Mouse (Mus musculus): ENCODE results near the gene Kcnk10.

Kcnk10 gene

DNA sequence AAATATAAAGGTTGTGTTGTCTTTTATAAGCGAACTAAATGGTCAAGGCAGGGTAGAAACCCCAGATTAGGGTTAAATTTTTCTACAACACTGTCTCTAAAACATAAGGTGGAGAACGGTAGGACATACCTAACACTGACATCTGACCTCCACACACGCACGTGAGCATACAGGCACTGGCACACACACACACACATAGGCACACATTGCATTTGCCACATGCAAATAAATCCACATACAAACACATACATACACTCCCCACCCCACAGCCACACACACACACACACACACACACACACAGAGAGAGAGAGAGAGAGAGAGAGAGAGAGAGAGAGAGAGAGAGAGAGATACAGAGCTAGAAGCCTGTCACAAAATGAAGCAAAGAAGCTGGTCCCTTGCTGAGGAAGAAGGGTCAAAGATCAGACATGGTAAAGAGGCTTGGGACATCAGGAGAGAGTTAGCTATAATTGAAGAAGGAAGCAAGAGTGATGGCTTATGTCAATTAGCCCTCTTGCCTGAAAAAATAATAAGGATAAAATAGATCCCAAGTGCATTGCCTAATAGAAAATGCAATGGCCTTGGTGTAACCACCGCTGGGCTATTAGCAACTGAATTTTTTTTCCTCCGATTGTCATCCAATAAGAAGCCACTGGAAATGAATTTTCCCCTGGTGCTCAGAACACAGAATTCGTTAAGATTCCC is 58.1 kb downstream of the Kcnk10 start:
- no peak for DNase-seq (ENCODE audit: low spot score)

DNA sequence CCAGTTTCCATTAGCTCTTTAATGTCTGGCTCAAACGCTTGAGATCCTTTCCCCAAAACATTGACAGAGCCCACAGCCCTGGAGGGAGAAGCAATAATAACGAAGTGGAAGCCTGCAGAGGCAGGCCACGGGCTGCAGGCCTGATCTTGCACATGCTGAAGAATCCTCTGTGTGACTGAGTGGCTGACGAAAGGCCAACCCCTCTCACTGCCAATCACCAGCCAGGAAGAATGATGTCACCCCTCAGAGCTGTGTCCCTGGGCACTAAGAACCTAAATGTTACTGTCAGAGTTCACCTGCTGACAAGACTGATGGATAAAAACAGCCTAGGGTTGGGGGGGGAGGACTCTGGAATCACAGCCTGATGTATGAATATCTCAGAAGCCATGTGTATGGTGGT is 72.5 kb downstream of the Kcnk10 start:
- DNase-seq (ENCODE audit: low spot score): no peak

DNA sequence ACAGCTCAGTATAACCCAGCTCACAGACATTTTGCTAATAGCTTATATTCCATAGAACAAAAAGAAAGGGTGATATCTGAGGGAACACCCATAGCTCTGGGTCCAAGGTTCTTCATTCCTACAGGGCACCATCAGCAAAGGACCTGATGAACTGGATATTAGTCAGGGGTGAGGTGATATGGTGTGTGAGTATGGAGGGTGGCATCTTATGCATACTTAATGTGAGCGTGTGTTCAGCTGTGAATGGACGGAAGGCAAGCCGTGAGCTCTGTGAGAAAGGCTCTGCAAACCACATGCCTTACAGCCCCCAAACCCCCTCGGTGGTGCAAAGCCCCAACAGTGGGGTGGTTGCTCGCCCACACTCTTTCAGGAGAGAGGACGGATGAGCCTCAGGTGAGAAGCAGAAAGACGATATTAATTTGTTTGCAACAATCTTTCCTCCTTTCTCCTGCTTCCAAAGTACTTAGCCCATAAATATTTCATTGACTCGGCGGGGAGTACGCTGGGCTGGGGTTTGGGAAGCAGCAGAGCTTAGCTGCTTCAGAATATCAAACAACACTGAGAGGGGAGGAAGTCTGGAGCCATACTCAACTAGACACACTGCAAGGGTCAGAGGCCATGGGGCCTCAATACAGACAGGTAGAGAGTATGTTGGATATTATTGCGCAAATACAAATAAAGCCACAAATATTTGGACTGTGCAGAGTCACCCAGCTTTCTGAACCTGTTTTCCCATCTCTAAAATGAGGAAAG is 76.4 kb downstream of the Kcnk10 start:
- DNase-seq (ENCODE audit: low spot score): no peak

DNA sequence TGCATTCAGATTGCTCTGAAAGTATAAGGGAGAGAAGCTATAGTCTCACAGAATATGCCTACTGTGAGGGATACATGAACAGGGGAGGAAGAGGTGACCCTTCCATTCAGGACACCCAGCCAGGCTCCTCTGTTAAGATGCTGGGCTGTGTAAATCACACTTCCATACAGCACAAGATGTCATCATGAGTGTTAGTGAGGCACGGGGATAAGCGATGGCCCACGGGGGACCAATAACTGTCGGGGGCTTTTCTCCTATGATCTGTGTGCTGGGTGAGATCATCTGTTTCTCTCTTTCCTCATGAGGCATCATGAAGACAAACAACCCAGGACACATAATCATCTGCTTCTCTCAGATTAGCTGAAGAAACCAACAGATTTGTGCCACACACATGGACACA is 77.1 kb downstream of the Kcnk10 start:
- DNase-seq (ENCODE audit: low spot score): no peak

DNA sequence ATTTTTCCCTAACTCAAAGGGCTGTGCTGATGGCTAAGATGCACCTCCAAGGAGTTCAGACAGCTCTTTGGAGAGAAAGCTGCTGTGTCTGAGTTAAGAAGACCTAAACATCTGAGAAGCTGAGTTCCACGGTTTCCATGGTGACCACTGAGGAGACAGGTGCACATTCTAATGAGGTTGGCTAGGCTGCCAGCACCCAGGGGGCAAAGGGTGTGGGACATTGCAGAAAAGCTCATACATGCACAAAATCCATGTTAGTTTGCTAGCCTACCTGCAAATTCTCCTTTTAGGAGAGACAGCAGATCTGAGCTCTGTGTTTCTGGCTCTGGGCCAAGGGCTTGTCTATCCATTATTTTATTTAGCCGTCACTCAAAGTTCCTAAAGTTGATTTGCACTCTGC is 96.7 kb downstream of the Kcnk10 start:
- no peak for DNase-seq (ENCODE audit: low spot score)

DNA sequence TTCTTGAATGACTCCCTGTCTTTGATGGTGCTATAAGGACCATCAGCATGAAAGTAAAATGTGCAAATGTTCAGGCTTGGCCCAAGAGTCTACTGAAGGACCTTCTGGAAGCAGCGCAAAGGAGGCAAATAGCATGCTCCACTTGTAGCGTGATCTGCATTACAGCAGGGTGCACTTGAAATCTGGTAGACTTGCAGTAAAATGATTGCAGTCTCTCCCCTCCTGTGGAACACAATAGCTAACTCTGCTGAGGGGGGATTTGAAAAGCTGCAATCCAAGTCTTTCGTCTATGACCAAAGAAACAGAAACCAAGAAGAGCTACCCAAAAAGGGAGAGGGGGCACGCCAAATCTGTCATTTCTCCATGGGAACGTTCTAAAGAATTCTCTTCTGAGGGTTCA is 97.1 kb downstream of the Kcnk10 start:
- no peak for DNase-seq (ENCODE audit: low spot score)

DNA sequence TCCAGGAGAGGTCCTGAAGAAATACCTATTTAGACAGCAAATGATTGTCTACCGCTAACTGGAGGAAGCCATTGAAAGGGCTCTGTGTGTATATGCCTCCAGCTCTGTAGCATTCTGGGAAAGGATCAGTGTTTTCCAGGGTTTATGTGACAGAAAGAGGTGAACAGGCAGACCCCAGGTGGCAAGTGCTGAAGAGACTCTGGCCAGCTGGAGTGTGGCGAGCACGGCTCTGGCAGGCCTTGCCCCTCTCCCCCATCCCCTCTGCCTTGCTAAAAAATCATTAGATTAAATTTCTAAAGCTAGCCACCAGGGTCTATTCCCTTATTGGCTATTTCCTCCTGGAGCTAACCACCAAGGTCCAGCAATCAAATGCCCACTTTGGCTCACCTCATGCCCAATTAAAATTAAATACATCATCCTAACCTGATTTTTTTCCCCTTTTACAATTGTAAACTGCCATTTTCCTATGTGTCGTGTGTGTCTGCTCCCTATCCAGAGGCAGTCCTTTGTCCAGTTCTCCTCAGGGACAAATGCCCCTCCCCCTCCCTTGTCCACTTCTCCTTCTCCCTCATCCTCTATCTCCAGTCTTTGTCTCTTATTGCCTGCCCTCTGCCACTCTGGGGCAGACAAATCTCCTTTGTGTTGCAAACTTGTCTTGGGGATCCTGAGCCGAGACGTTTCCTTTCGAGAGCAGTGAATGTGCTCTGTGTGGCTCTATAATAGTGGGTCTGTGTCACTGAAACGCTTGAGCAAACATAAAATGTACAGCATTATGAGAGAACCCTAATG is 100.2 kb downstream of the Kcnk10 start:
- DNase-seq (ENCODE audit: low spot score): no peak

DNA sequence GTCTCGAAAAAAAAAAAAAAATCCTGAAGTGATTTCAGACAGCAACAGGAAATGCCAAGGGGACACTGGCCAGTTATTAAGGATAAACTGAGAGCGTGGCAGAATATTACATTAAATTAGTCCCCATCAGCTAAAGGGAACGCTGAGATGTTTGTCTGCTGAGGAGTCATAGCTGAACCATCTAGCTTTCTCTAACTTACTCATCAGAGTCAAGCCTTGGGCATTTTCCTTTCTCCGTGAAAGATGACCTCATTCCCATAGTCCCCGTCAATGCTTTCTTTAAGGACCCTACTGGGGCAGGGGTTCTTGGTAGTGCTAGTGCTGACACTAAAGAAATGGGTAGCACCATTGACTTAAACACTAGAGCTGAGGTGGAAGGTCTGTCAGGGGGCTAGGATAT is 106.9 kb downstream of the Kcnk10 start:
- no peak for DNase-seq (ENCODE audit: low spot score)

DNA sequence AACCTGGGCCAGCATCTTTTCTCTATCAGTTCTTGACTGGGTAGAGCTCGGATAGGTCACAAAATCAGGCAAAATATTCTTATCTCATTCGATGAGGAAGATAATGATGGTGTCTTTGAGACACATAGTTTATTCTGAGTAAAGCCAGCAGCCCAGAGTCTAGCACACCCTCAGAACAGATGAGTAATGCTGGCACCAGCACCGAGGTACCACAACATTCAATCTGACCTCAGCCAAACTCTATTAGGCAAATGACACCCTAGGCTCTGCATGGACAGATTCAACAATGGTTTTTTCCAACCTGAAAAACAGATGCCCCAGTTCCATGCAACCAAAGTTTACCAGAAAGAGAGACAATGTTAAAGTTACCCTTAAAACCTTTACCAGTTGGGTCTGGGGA is 108.0 kb downstream of the Kcnk10 start:
- DNase-seq (ENCODE audit: low spot score): no peak

DNA sequence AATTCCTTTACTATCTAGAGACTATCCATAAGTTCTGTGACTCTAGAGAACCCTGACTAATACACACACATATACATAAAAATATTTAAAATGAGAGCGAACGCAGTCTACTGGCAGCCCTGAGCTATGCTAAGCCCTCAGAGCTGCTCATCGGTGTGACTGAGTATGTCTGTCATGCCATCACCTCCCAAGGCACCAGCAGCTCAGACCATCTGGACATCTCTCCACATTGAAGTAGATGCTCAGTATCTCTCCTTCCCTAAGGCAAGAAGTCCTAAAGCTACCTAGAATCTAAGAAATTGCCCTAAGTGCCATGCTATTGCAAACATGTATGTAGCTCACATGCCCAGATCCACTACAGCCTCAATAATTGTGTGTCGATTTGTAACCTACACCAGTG is 110.3 kb downstream of the Kcnk10 start:
- no peak for DNase-seq (ENCODE audit: low spot score)

DNA sequence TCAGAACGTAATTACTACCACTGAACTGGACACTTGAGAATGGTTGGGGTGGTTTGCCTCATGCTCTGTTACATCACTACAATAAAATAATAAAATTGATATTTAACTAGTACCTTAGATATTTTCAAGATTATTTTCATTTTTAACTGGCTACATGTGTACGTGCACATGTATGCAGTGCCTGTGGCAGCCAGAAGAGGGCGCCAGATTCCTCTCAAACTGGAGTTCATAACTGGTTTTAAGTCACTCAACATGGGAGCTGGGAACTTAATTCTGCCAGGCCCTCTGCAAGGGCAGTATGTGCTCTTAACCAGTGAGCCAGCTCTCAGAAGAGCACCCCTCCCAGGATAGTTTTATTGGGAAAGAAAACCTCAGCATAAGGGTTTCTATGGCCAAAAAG is 118.2 kb downstream of the Kcnk10 start:
- DNase-seq (ENCODE audit: low spot score): no peak

DNA sequence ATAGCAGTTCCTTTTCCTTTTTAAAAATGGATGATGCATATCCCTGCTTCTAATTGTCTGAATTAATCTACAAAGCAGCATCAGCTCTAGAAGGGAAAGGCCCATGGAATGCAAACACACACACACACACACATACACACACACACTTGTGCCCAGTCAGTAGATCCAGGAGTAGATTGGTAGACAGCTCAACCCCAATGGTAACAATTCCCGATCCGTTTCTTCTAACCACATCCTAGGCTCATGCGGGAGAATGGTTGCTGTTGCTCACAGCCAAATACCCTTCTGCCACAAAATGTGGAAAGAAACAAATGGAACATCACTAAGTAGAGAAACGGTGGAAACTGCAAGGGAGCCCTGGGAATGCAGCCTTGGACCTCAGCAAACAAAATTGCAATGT is 119.2 kb downstream of the Kcnk10 start:
- no peak for DNase-seq (ENCODE audit: low spot score)

DNA sequence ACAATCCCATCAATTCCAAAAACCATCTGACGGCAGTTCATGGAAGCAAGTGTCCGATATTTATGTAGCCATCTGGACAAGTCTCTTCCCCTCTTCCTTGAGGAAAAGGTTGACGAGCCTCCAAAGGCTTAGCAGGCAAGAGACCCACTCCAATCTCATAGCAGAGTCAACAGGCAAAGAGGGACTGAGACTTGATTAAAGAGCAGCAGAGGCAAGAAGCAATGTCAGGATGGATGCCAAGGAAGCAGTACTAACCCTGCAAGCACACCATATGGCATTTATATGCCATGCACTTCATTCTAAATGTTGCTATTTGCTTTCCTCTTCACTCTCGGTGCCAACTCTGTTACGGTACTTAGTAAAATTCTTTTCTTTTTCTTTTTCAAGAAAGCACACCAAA is 119.6 kb downstream of the Kcnk10 start:
- no peak for DNase-seq (ENCODE audit: low spot score)

DNA sequence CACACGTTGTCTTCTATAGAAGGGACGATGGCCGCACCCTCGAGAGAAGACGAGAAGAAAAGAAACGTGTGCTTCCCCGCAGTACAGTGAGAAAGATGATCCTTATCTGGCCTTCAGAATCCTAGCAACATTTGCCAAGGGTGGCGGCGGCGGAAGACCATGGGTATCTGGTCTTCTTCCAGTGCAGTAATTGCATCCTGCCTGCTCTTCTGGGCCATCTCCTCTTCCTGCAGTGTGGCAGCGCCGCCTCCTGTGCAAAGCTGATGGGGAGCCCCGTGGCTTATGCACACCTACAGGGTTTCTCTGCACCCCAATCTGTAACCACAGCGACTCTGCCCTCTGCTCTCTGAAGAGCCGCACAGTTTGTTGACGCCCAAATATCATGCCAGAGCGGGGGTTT is 124.9 kb downstream of the Kcnk10 start:
- no peak for DNase-seq (ENCODE audit: low spot score)

DNA sequence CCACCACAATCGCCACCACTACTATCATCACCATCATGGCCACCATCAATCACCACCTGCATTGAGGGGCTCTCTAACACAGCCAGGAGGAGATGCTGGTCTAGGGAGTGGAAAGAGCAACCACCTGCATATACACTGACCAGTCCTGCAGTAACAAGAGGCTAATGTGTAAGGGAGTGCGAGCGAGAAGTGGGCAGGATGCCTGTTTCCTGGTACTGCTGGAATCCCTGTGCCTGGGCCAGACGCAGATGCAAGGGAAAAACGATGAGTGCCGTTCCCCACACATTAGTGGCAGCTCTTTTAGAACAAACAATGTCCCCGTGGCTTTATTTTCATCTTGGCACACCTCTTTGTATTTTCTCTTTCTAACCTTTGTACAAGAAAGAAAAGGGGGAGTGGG is 125.5 kb downstream of the Kcnk10 start:
- DNase-seq (ENCODE audit: low spot score): no peak

DNA sequence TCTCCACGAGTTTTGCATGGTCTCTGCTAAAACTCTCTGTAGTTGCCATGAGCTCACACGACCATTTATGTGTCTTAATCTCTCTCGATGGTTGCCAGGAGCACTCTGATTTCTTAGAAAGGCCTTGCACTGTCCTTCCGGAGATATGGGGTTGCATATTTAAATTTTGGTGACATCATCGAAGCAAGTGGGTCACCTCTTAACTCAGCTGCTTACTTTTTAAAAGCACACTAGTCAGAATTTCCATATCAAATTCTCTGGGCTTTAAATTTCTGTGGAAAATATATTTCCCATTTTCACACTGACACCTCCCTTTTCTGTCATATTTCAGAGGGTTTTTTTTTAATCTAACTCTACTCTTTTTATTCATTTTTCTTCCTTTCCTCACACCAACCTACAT is 132.5 kb downstream of the Kcnk10 start:
- DNase-seq (ENCODE audit: low spot score): no peak

DNA sequence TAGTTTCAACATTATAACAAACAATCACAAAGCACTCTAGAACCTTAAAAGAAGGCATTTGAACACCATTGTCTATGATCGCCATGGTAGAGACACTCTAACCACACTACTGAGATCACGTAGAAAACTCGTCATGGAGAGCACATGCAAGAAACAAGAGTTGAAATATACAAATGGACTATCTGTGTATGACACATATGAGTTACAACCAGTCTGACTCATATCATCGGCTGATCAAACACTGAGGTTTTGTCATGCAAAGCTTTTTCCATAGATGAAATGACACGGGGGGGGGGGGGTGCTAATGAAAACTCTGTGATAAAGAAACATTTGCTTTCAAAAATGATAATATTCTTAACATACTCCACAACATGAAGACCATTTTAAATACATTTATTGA is 133.2 kb downstream of the Kcnk10 start:
- no peak for DNase-seq (ENCODE audit: low spot score)

DNA sequence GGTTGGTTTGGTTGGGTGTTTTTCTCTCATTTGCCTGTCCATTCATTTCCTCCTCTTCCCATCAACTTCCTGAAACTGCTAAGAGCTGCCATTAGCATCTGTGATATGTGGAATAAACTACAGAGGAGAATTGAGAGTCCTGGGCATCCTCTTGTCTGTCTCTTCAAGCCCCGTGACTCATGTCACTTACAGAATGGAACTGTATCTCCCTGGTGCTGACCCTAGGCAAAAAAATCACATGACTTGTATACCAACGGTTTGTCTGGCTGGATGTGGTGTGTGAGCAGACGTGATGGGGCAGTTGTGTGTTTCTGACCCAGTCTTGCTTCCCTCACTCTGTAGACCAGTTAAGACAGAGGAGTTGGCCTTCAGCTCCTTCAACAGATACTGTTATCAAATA is 134.4 kb downstream of the Kcnk10 start:
- DNase-seq (ENCODE audit: low spot score): no peak

DNA sequence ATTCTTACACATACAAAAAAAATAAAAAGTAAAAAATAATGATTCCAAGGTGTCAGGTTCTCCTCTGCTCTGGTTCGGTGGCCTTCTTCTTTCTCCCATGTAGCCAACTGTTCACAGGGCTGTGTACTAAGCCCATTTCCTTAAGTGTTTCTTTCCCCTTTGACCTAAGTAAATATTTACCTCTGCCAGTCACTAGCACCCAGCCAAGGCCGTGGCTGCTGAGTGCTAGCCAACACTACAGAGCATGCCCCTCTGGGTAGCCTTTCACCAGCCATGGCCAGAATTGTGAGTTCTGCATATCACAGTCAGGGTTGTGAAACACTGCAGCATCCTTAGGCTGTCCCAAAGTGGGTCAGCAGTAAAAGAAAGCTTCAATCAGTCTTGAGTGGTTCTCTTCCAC is 140.0 kb downstream of the Kcnk10 start:
- DNase-seq (ENCODE audit: low spot score): no peak

DNA sequence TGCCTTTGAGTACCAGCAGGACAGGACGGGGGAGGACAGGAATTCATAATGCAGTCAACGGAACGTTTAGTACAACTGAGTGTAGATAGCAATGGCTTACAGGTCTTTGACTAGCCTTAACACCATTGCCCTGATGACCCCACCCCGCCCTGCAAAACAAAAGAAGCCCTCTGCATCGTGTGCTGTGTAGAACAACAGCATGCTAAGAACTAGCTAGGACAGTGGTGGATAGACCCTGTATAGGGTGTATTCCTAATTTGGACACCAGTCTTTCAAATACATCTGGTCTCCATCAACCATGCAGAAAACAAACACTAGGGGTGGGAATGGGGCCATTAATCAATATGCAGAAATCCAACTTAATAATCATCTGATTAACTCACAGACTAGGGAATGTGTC is 147.4 kb downstream of the Kcnk10 start:
- no peak for DNase-seq (ENCODE audit: low spot score)

DNA sequence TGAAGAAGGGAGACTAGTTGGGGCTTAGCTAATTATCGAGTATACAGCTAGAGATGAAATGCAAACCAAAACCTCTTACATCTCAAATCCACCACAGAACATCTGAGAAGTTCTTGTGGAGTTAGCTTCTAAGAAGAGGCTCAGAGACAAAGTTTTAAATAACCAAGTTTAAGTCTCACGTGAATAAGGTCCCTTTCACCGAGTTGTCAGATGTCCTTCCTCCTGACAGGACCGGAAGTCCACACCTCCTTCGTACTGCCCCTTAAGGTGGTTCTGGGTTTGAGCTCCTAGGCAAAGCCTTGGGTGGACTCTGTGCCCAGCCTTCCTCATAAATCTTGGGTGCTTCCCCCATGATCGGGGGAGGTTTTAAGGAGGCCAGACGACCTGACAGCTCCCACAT is 156.8 kb downstream of the Kcnk10 start:
- no peak for DNase-seq (ENCODE audit: low spot score)

DNA sequence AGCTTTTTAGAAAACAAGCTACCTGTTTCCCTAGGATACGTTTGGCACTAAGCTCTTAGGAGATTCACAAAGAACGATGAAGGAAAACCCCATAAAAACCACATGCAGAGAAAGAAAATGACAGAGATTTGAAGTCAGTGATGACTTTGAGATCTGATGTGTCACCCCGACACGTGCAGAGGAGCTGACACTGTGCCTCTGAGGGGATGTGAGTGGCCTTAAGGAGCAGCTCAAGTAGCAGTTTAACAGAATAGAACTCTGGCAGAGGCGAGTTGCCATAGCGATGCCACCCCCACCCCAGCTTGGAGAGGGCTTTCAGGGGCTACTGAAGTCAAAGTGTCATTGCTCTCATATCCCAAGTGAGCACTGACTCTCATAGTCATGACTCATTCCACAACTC is 158.3 kb downstream of the Kcnk10 start:
- no peak for DNase-seq (ENCODE audit: low spot score)

DNA sequence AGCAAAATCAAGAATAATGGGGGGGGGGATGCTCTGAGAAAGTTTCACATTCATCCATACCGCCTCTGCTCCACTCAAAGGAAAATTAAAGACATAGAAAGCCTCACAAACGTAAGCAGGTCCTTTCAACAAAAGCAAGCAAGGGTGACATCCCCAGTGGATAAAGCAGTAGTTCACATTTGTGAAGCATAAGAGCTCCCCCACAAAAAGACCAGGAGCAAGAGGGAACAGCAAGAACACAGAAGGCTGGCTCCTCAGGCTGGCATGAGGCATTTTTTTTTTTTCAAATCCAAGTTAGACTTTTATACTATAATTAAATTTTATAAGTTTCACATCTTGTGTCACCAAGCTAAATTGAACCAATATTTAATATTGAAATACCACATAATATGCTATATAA is 168.5 kb downstream of the Kcnk10 start:
- no peak for DNase-seq (ENCODE audit: low spot score)

Data from layer of hippocampus, adult 9-10 months (tissue).